Mouse (Mus musculus): Measurements from ENCODE around the gene Cacna1a.

Cacna1a gene

GRCm38 (mm10) chr8:84388275-84388674 lies at the start of gene Cacna1a:
Gene Cacna1a (plus strand): TSS chr8:84388440.
- DNase-seq (ENCODE audit: low spot score in 2 of 2): no peak

GRCm38 (mm10) chr8:84338493-84338892 lies 49.7 kb upstream of the Cacna1a start:
- DNase-seq (ENCODE audit: low spot score in 2 of 2): no peak

GRCm38 (mm10) chr8:84339320-84339719 lies 48.9 kb upstream of the Cacna1a start:
- no peak for DNase-seq (ENCODE audit: low spot score in 2 of 2)

GRCm38 (mm10) chr8:84339867-84340266 lies 48.4 kb upstream of the Cacna1a start:
- DNase-seq (ENCODE audit: low spot score in 2 of 2): no peak

- DNase-seq (ENCODE audit: low spot score in 2 of 2): no peak
These were observed 47.6 kb upstream of the Cacna1a start for GRCm38 (mm10) chr8:84340671-84341070.

GRCm38 (mm10) chr8:84345493-84345892 lies 42.7 kb upstream of the Cacna1a start:
- DNase-seq (ENCODE audit: low spot score in 2 of 2): no peak

GRCm38 (mm10) chr8:84346421-84346820 lies 41.8 kb upstream of the Cacna1a start:
- no peak for DNase-seq (ENCODE audit: low spot score in 2 of 2)

- no peak for DNase-seq (ENCODE audit: low spot score in 2 of 2)
These were observed 38.7 kb upstream of the Cacna1a start for GRCm38 (mm10) chr8:84349526-84349925.

- no peak for DNase-seq (ENCODE audit: low spot score in 2 of 2)
These were observed 37.3 kb upstream of the Cacna1a start for GRCm38 (mm10) chr8:84350960-84351359.

GRCm38 (mm10) chr8:84356482-84356881 lies 31.8 kb upstream of the Cacna1a start:
- no peak for DNase-seq (ENCODE audit: low spot score in 2 of 2)

- peak; percentile 75 to 82 for DNase-seq (ENCODE audit: low spot score in 2 of 2)
These were observed 30.4 kb upstream of the Cacna1a start for GRCm38 (mm10) chr8:84357631-84358371.

- peak; percentile 80 to 89 for DNase-seq (ENCODE audit: low spot score in 2 of 2)
These were observed 24.7 kb upstream of the Cacna1a start for GRCm38 (mm10) chr8:84363428-84364134.

- no peak for DNase-seq (ENCODE audit: low spot score in 2 of 2)
These were observed 23.0 kb upstream of the Cacna1a start for GRCm38 (mm10) chr8:84365197-84365596.

- DNase-seq (ENCODE audit: low spot score in 2 of 2): no peak
These were observed 17.3 kb upstream of the Cacna1a start for GRCm38 (mm10) chr8:84370972-84371371.

- DNase-seq (ENCODE audit: low spot score in 2 of 2): peak; percentile 50 to 55
These were observed 13.2 kb upstream of the Cacna1a start for GRCm38 (mm10) chr8:84375038-84375437.

- no peak for DNase-seq (ENCODE audit: low spot score in 2 of 2)
These were observed 12.4 kb upstream of the Cacna1a start for GRCm38 (mm10) chr8:84375803-84376202.

- DNase-seq (ENCODE audit: low spot score in 2 of 2): no peak
These were observed 11.7 kb upstream of the Cacna1a start for GRCm38 (mm10) chr8:84376564-84376963.

- DNase-seq (ENCODE audit: low spot score in 2 of 2): peak in 1 of 2 experiments; percentile 26
These were observed 6.6 kb upstream of the Cacna1a start for GRCm38 (mm10) chr8:84381676-84382075.

- no peak for DNase-seq (ENCODE audit: low spot score in 2 of 2)
These were observed 533 bp downstream of the Cacna1a start for GRCm38 (mm10) chr8:84388773-84389172.

- DNase-seq (ENCODE audit: low spot score in 2 of 2): no peak
These were observed 933 bp downstream of the Cacna1a start for GRCm38 (mm10) chr8:84389173-84389572.

GRCm38 (mm10) chr8:84391611-84392010 lies 3.4 kb downstream of the Cacna1a start:
- DNase-seq (ENCODE audit: low spot score in 2 of 2): no peak

- no peak for DNase-seq (ENCODE audit: low spot score in 2 of 2)
These were observed 7.7 kb downstream of the Cacna1a start for GRCm38 (mm10) chr8:84395751-84396457.

All from right cerebral cortex, postnatal 10 days (tissue).